ENCODE assay signal across 24 mouse cellular contexts in genomic region chr10:83964838-83965237, GRCm38 (mm10).
A peak's percentile ranks its signal among the peaks of the same experiment; 100 is the strongest.
DNase-seq lines count a peak whose midpoint lies in the region; ATAC-seq and TF ChIP-seq lines count a peak whose summit lies in the region.
"Had no signal": no experiment of that assay in that cellular context is flagged by ENCODE, and none has a peak within 500 bp of the region (broad histone marks: within the 10 kb centered on the region; RNA-seq: fewer than 3 reads in every experiment).

No protein-coding gene starts in this region.

- intact Hi-C loops in left cerebral cortex, adult 2 months (cut with DNase I), result no loop called here

- H3K4me1 ChIP-seq in hindbrain, embryonic 10.5 days (replicated peaks), result peaks cover 35% of the 10 kb centered on the region
- H3K4me1 ChIP-seq in hindbrain, embryonic 12.5 days, result peaks cover 22% of the 10 kb centered on the region
- peaks cover 12% of the 10 kb centered on the region for H3K4me1 ChIP-seq in midbrain, embryonic 11.5 days (ENCODE audit: control insufficient read depth, insufficient read depth, low read length)
- H3K4me1 ChIP-seq in midbrain, embryonic 13.5 days (replicated peaks), result peaks cover 27% of the 10 kb centered on the region
- H3K4me1 ChIP-seq in forebrain, postnatal 0 days (ENCODE audit: insufficient read depth), result peaks cover 4% of the 10 kb centered on the region; the same call in 1 of the 2 replicates
- H3K4me1 ChIP-seq: liver, embryonic 12.5 days had no signal

- H3K9me3 ChIP-seq in hindbrain, embryonic 10.5 days, result no peaks in the 10 kb centered on the region
- H3K9me3 ChIP-seq in hindbrain, embryonic 12.5 days (replicated peaks), result no peaks in the 10 kb centered on the region
- no peaks in the 10 kb centered on the region for H3K9me3 ChIP-seq in midbrain, embryonic 11.5 days (ENCODE audit: control insufficient read depth, low read length)
- no peaks in the 10 kb centered on the region for H3K9me3 ChIP-seq in midbrain, embryonic 13.5 days
- no peaks in the 10 kb centered on the region for H3K9me3 ChIP-seq in forebrain, postnatal 0 days (ENCODE audit: low read length)
- H3K9me3 ChIP-seq: embryonic facial prominence, embryonic 12.5 days; heart, embryonic 10.5 days; limb, embryonic 13.5 days; liver, embryonic 12.5 days; midbrain, embryonic 12.5 days had no signal

- H3K27me3 ChIP-seq in hindbrain, embryonic 10.5 days (ENCODE audit: insufficient read depth, poor library complexity, severe bottlenecking), result no peaks in the 10 kb centered on the region
- H3K27me3 ChIP-seq in hindbrain, embryonic 12.5 days, result no peaks in the 10 kb centered on the region
- no peaks in the 10 kb centered on the region for H3K27me3 ChIP-seq in midbrain, embryonic 11.5 days (ENCODE audit: control insufficient read depth, insufficient read depth, low read length)
- 0 out of 2 replicates have a peak, but pooled peaks cover 3% of the 10 kb centered on the region for H3K27me3 ChIP-seq in midbrain, embryonic 13.5 days
- H3K27me3 ChIP-seq in forebrain, postnatal 0 days (ENCODE audit: insufficient read depth, low read length), result no peaks in the 10 kb centered on the region
- H3K27me3 ChIP-seq: CH12.LX; limb, embryonic 13.5 days; liver, embryonic 12.5 days; midbrain, embryonic 12.5 days; Patski had no signal

- DNase-seq in hindbrain, embryonic 10.5 days (ENCODE audit: low spot score), result no peak
- DNase-seq in midbrain, embryonic 11.5 days (ENCODE audit: low spot score, missing footprints), result peak; percentile 84
- DNase-seq in forebrain, postnatal 0 days, result peak; percentile 29
- no peak for DNase-seq in gastrocnemius, postnatal 10 days
- DNase-seq in left cerebral cortex, adult 2 months (ENCODE audit: extremely low spot score in 1 of 2, low spot score in 2 of 2), result no peak
- DNase-seq: cerebellum, adult 11-12 months; cerebellum, postnatal 10 days; gastrocnemius, adult 2 months; kidney, adult 18-20 months; kidney, postnatal 25 days; lung, adult 18-20 months; lung, postnatal 10 days; right cerebral cortex, postnatal 14 days had no signal

- H3K36me3 ChIP-seq in hindbrain, embryonic 10.5 days, result no peaks in the 10 kb centered on the region
- no peaks in the 10 kb centered on the region for H3K36me3 ChIP-seq in hindbrain, embryonic 12.5 days
- no peaks in the 10 kb centered on the region for H3K36me3 ChIP-seq in midbrain, embryonic 11.5 days (ENCODE audit: control insufficient read depth, insufficient read depth, low read length)
- H3K36me3 ChIP-seq in midbrain, embryonic 13.5 days, result no peaks in the 10 kb centered on the region
- H3K36me3 ChIP-seq in forebrain, postnatal 0 days (ENCODE audit: insufficient read depth), result no peaks in the 10 kb centered on the region
- H3K36me3 ChIP-seq: embryonic facial prominence, embryonic 12.5 days; G1E; heart, embryonic 10.5 days; limb, embryonic 13.5 days; liver, embryonic 12.5 days; midbrain, embryonic 12.5 days had no signal

- H3K27ac ChIP-seq in hindbrain, embryonic 10.5 days, result peak overlapping the region; percentile 69
- no peak overlapping the region for H3K27ac ChIP-seq in hindbrain, embryonic 12.5 days
- no peak overlapping the region for H3K27ac ChIP-seq in midbrain, embryonic 11.5 days (ENCODE audit: low read depth, low read length)
- H3K27ac ChIP-seq in midbrain, embryonic 13.5 days, result no peak overlapping the region
- no peak overlapping the region for H3K27ac ChIP-seq in forebrain, postnatal 0 days (ENCODE audit: low read depth, low read length)
- no peak overlapping the region for H3K27ac ChIP-seq in left cerebral cortex, adult 2 months
- H3K27ac ChIP-seq: embryonic facial prominence, embryonic 12.5 days; gastrocnemius, adult 2 months; heart, embryonic 10.5 days; limb, embryonic 13.5 days; liver, embryonic 12.5 days; midbrain, embryonic 12.5 days; stomach, postnatal 0 days had no signal

- H3K4me2 ChIP-seq in hindbrain, embryonic 12.5 days (replicated peaks), result no peak overlapping the region
- no peak overlapping the region for H3K4me2 ChIP-seq in midbrain, embryonic 11.5 days
- no peak overlapping the region for H3K4me2 ChIP-seq in midbrain, embryonic 13.5 days (replicated peaks)
- no peak overlapping the region for H3K4me2 ChIP-seq in forebrain, postnatal 0 days (ENCODE audit: low read depth)
- H3K4me2 ChIP-seq: embryonic facial prominence, embryonic 12.5 days; limb, embryonic 13.5 days; liver, embryonic 12.5 days; midbrain, embryonic 12.5 days had no signal

- no peak overlapping the region for H3K4me3 ChIP-seq in hindbrain, embryonic 10.5 days
- H3K4me3 ChIP-seq in hindbrain, embryonic 12.5 days, result no peak overlapping the region
- no peak overlapping the region for H3K4me3 ChIP-seq in midbrain, embryonic 11.5 days (ENCODE audit: low read depth, low read length)
- H3K4me3 ChIP-seq in midbrain, embryonic 13.5 days (replicated peaks), result no peak overlapping the region
- H3K4me3 ChIP-seq in forebrain, postnatal 0 days (ENCODE audit: low read depth, low read length), result no peak overlapping the region
- no peak overlapping the region for H3K4me3 ChIP-seq in left cerebral cortex, adult 2 months
- H3K4me3 ChIP-seq: embryonic facial prominence, embryonic 12.5 days; gastrocnemius, adult 2 months; heart, embryonic 10.5 days; limb, embryonic 13.5 days; liver, embryonic 12.5 days; midbrain, embryonic 12.5 days had no signal

- no peak overlapping the region for H3K9ac ChIP-seq in hindbrain, embryonic 12.5 days
- no peak overlapping the region for H3K9ac ChIP-seq in midbrain, embryonic 11.5 days (ENCODE audit: low read length)
- H3K9ac ChIP-seq in midbrain, embryonic 13.5 days (replicated peaks), result no peak overlapping the region
- no peak overlapping the region for H3K9ac ChIP-seq in forebrain, postnatal 0 days
- H3K9ac ChIP-seq: embryonic facial prominence, embryonic 12.5 days; limb, embryonic 13.5 days; liver, embryonic 12.5 days; midbrain, embryonic 12.5 days had no signal

- 78% methylated on average over 5 of the region's 5 CpGs for WGBS in hindbrain, embryonic 10.5 days
- WGBS in hindbrain, embryonic 12.5 days, result 61% methylated on average over 5 of the region's 5 CpGs
- WGBS in midbrain, embryonic 11.5 days, result 59% methylated on average over 5 of the region's 5 CpGs
- WGBS in midbrain, embryonic 13.5 days, result 54% methylated on average over 5 of the region's 5 CpGs
- 36% methylated on average over 5 of the region's 5 CpGs for WGBS in forebrain, postnatal 0 days

- ATAC-seq in hindbrain, embryonic 12.5 days (ENCODE audit: low FRiP score), result no peak
- no peak for ATAC-seq in midbrain, embryonic 11.5 days (ENCODE audit: low FRiP score)
- ATAC-seq in midbrain, embryonic 13.5 days, result no peak
- no peak for ATAC-seq in forebrain, postnatal 0 days
- ATAC-seq: liver, embryonic 12.5 days; Patski had no signal

- TF ChIP-seq CTCF in forebrain, postnatal 0 days (IDR thresholded peaks at IDR 0.05; ENCODE audit: low read depth), result no peak
- TF ChIP-seq CTCF in left cerebral cortex, adult 2 months (IDR thresholded peaks at IDR 0.05), result no peak

Comparison
In these comparisons a context has a peak if more than half of its experiments do, and no peak if none do; other contexts are left out.
1. DNase-seq: peak in midbrain, embryonic 11.5 days (single experiment) and forebrain, postnatal 0 days (single experiment); none in hindbrain, embryonic 10.5 days (single experiment), gastrocnemius, postnatal 10 days (single experiment) and left cerebral cortex, adult 2 months (0 of 2).